Mouse (Mus musculus) myocyte (in vitro differentiated cells): ENCODE measurements around the gene Epb41l4b.

Experiments used
- MAX ChIP-seq: IDR thresholded peaks from one replicate; pipeline ENCODE4 v1.6.1; 2011; ENCODE audit warnings: low read depth, mild to moderate bottlenecking, control low read depth
- POLR2AphosphoS2 ChIP-seq: IDR thresholded peaks from one replicate; pipeline ENCODE4 v1.6.1; 2011; ENCODE audit warnings: low read depth, control low read depth; ENCODE audit not compliant: insufficient read length
- SRF ChIP-seq: IDR thresholded peaks from one replicate; pipeline ENCODE4 v1.6.1; 2011; ENCODE audit warnings: low read depth; ENCODE audit not compliant: control insufficient read depth, insufficient read length
- TCF12 ChIP-seq: IDR thresholded peaks from one replicate; pipeline ENCODE4 v1.6.1; 2011; ENCODE audit warnings: mild to moderate bottlenecking, control low read depth; ENCODE audit not compliant: poor library complexity, insufficient read depth, severe bottlenecking

DNA sequence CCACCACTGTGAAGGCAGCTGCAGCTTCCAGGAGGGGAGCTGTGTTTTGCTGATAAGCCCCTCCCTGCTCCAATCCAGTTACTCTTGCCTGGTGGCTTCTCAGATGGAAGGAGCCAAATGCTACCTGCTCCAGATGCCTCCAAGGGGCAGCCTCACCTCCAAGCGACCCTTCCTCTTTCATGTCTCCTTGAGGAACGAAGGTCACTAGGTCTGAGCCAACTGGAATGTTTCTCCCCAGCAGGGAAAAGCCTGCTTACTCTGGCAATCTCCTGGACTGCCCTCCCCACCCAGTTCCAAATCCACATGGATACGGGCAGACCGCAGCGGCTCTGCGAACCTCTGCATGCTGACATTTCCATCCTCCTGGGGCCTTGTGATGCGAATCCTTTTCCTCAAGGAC lies 69.4 kb downstream of the Epb41l4b start:
- no peak for TF ChIP-seq MAX
- TF ChIP-seq POLR2AphosphoS2: no peak
- no peak for TF ChIP-seq SRF
- TF ChIP-seq TCF12: no peak
